Mouse (Mus musculus) naive thymus-derived CD4-positive, alpha-beta T cell, adult 5 months (primary cell): ENCODE results near the gene Zfp9. TPM values are rescaled to one million over a fixed set of nuclear protein-coding genes. Genes with fewer than 3 reads are reported as not detected.

ENCODE experiments used
- polyA plus RNA-seq: library from polyadenylated mRNA; unstranded; fragments of 100-300 nt; shearing (Covaris generic); gene quantifications from one replicate; pipeline ENCODE4 v1.2.1, GENCODE M21; 2017

Gene Zfp9
- polyA plus RNA-seq = 0.24 TPM

DNA sequence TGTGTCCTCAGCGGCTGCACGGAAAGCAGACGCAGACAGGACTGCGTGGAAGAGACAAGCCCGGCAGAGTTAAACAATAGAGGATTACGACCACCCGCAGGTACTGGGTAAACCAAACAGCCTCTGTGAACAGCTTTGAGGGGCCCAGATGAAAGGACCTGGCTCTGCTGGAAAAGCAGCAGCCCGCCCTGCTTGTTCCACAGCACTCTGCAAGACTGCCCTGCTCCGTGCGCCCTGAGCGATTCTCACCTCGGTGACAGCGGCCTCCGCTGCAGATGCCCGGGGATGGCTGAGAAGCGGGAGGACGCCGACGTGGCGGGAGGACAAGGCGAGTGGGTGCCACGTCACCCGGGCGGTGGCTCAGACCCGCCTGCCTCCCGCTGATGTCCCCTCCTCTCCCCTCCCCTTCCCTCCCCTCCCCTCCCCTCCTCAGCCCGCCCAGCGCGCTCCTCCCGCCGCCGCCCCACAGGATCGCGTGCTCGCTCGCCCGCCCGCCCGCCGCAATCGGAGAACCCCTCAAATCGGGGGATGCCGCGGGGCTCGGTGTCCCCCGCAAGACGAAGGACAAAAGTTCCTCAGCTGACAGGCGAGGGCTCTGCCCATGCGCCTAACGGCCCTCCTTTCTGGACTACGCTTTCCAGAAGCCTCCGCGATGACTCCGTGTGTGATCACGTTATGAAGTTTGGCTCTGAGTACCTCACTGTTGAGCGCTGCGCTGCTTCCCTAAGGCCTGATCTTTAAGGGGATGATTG is at the start of gene Zfp9:
Zfp9 (minus strand) TSS at position 364 of the 752 bp plus-strand sequence.

DNA sequence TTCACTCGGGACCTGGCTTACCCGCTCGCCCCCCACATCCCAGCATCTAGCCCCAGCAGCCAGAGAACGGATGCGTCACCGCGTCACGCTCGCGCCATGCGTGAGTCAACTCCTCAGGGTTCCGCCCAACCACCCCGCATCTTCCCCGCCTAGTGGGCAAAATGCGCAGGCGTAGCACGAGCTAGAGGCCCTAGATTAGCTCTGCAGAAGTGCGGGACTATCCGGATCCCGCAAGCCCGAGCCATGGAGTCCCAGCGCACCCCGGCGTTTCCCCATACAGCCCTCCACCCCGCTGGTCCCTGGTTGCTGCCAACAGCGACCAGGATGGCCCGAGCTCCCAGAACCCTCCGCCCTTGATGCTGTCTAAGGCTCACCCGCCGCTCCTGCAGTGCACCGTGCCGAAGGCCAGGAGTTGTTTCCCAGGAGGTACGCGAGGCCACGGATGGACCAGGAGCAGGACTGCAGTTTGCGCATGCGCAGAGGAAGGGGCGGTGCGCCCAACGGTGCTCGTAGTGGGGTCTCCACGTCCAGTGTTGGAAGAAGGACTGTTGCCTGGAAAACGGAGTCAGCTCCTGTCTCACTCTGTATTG is 24.0 kb downstream of the Zfp9 start, which contains the start of gene Zfp248:
Zfp248 (minus strand) TSS at position 487 of the 590 bp plus-strand sequence.

DNA sequence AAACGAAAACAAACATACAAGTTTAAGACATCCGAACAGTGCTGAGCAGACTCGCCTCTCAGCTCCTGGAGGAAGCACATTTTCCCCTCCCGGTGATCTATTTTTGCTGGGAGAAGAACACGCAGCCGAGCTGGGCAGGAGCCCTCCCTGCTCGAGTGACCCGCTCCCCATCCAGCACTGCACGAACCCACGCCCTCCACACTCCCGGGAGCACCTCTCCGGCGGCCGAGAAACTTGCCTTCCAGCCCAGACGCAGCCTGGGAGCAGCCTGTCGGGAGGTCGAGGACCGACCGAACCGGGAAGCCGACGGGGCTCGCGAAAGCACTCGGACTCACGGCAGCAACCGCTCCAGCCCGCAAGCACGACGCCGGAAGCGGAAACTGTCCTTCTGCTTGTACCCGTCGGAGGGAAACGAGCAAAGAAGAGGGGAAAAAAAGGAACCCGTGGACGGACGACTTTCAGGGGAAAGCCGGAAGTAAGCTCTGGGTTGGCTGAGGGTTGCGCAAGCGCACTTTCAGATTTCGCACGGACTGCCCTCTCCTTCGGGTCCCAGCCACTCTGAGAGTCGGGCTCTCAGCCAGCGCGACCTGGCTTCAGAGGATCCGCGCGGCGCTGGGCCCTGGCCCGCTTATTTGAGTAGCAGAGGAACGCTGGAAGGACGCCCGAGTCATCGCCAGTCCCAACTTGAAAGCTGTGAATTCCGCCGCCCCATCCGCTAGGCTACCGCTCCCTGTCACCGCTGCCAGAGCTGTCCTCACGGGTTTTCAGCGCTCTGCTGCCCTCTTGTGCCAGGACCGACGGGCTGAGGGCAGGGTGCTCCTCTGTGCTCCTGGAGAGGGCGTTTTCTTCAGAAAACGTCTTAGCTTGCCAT is 59.8 kb downstream of the Zfp9 start, which contains the start of gene Bms1:
Bms1 (minus strand) TSS at position 425 of the 871 bp plus-strand sequence.

Other genes starting within 250 kb of the Zfp9 start
- 51.8 TPM for gene Bms1, start 59.8 kb downstream of the Zfp9 start, polyA plus RNA-seq
- gene Zfp248, start 23.8 kb downstream of the Zfp9 start, polyA plus RNA-seq = 3.4 TPM
- gene Ankrd26, start 82.9 kb upstream of the Zfp9 start, polyA plus RNA-seq = 16.2 TPM